Mouse (Mus musculus): Measurements from ENCODE around the gene Raver2.
A peak's percentile ranks its signal among the peaks of the same experiment; 100 is the strongest.

The Raver2 gene

GRCm38 (mm10) chr4:101107122-101107521 lies 38.3 kb downstream of the Raver2 start:
- DNase-seq (ENCODE audit: low spot score): no peak

GRCm38 (mm10) chr4:101121002-101121401 lies 52.2 kb downstream of the Raver2 start:
- no peak for DNase-seq (ENCODE audit: low spot score)

- no peak for DNase-seq (ENCODE audit: low spot score)
Observed at GRCm38 (mm10) chr4:101135013-101135412, 66.2 kb downstream of the Raver2 start.

- no peak for DNase-seq (ENCODE audit: low spot score)
Observed at GRCm38 (mm10) chr4:101135909-101136308, 67.1 kb downstream of the Raver2 start.

- DNase-seq (ENCODE audit: low spot score): no peak
Observed at GRCm38 (mm10) chr4:101137975-101138374, 69.2 kb downstream of the Raver2 start.

GRCm38 (mm10) chr4:101141768-101142167 lies 73.0 kb downstream of the Raver2 start:
- no peak for DNase-seq (ENCODE audit: low spot score)

- DNase-seq (ENCODE audit: low spot score): no peak
Observed at GRCm38 (mm10) chr4:101143901-101144300, 75.1 kb downstream of the Raver2 start.

- DNase-seq (ENCODE audit: low spot score): no peak
Observed at GRCm38 (mm10) chr4:101144361-101144760, 75.6 kb downstream of the Raver2 start.

- DNase-seq (ENCODE audit: low spot score): no peak
Observed at GRCm38 (mm10) chr4:101144790-101145189, 76.0 kb downstream of the Raver2 start.

GRCm38 (mm10) chr4:101146047-101146745 lies 77.4 kb downstream of the Raver2 start:
- DNase-seq (ENCODE audit: low spot score): peak; percentile 51

GRCm38 (mm10) chr4:101146891-101147655 lies 78.3 kb downstream of the Raver2 start:
- no peak for DNase-seq (ENCODE audit: low spot score)

GRCm38 (mm10) chr4:101155541-101155940 lies 86.8 kb downstream of the Raver2 start:
- DNase-seq (ENCODE audit: low spot score): no peak

GRCm38 (mm10) chr4:101157476-101157875 lies 88.7 kb downstream of the Raver2 start:
- DNase-seq (ENCODE audit: low spot score): no peak

GRCm38 (mm10) chr4:101158282-101158681 lies 89.5 kb downstream of the Raver2 start:
- DNase-seq (ENCODE audit: low spot score): no peak

- DNase-seq (ENCODE audit: low spot score): no peak
Observed at GRCm38 (mm10) chr4:101159191-101159764, 90.5 kb downstream of the Raver2 start.

- DNase-seq (ENCODE audit: low spot score): no peak
Observed at GRCm38 (mm10) chr4:101160821-101161220, 92.0 kb downstream of the Raver2 start.

GRCm38 (mm10) chr4:101164189-101164588 lies 95.4 kb downstream of the Raver2 start:
- no peak for DNase-seq (ENCODE audit: low spot score)

GRCm38 (mm10) chr4:101164673-101165072 lies 95.9 kb downstream of the Raver2 start:
- DNase-seq (ENCODE audit: low spot score): no peak

- DNase-seq (ENCODE audit: low spot score): peak; percentile 6
Observed at GRCm38 (mm10) chr4:101165776-101166175, 97.0 kb downstream of the Raver2 start.

GRCm38 (mm10) chr4:101167777-101168176 lies 99.0 kb downstream of the Raver2 start:
- DNase-seq (ENCODE audit: low spot score): no peak

- peak; percentile 36 for DNase-seq (ENCODE audit: low spot score)
Observed at GRCm38 (mm10) chr4:101168189-101168778, 99.5 kb downstream of the Raver2 start.

- DNase-seq (ENCODE audit: low spot score): no peak
Observed at GRCm38 (mm10) chr4:101172738-101173137, 104.0 kb downstream of the Raver2 start.
